In the genomic region with DNA sequence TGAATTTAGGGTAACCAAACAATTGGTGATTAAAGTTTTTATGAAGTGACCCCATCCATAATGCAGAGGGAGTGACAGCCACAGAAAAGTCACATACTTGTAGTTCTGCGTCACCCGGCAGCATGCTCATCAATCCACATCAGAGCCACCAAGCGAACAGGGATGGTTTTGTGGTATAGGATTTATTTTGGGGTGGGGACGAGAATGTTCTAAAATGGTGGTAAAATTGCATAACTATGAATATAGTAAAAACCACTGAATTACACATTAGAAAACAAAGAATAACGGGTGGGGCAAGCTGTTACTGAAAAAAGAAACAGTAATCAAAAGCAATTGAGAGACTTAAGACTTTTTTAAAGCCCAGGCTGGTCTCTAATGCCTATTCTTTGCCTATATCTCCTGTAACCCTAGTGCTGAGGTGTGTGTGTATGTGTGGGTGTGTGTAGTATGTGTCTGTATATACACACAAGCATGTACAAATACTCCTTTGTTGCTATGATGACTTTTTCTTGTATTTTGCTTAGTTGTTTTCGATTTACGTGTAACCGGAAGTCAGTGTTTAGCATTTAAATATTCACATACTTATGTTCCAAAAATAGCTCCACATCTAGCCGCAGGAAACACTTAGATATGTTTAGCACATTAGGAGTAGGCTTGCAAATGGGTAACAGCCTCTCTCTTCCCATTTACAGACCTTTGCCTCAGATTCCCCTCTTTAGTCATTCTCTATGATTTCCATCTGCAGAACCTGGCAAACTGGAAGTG, we compare ENCODE assay signal across 15 mouse cellular contexts.
"Had no signal": no experiment of that assay in that cellular context is flagged by ENCODE, and none has a peak within 500 bp of the region (broad histone marks: within the 10 kb centered on the region; RNA-seq: fewer than 3 reads in every experiment).

No protein-coding gene starts in this region.

- H3K27me3 ChIP-seq: limb, embryonic 12.5 days; liver, embryonic 13.5 days; lung, embryonic 15.5 days; midbrain, embryonic 12.5 days; neural tube, embryonic 15.5 days; stomach, embryonic 15.5 days had no signal

- H3K4me3 ChIP-seq: limb, embryonic 12.5 days; liver, embryonic 13.5 days; lung, embryonic 15.5 days; midbrain, embryonic 12.5 days; neural tube, embryonic 15.5 days; stomach, embryonic 15.5 days had no signal

- H3K27ac ChIP-seq: limb, embryonic 12.5 days; liver, embryonic 13.5 days; lung, embryonic 15.5 days; macrophage; midbrain, embryonic 12.5 days; neural tube, embryonic 15.5 days; stomach, embryonic 15.5 days had no signal

- H3K4me1 ChIP-seq: limb, embryonic 12.5 days; lung, embryonic 15.5 days; midbrain, embryonic 12.5 days; neural tube, embryonic 15.5 days; stomach, embryonic 15.5 days had no signal

- H3K9me3 ChIP-seq: limb, embryonic 12.5 days; liver, embryonic 13.5 days; lung, embryonic 15.5 days; midbrain, embryonic 12.5 days; neural tube, embryonic 15.5 days; stomach, embryonic 15.5 days had no signal

- DNase-seq: kidney, adult 9 months; kidney, postnatal 10 days; liver; liver, embryonic 13.5 days; liver, postnatal 0 days; lung, postnatal 14 days; thymus, adult 2 months; thymus, postnatal 25 days had no signal

- H3K4me2 ChIP-seq: limb, embryonic 12.5 days; liver, embryonic 13.5 days; lung, embryonic 15.5 days; midbrain, embryonic 12.5 days; neural tube, embryonic 15.5 days; stomach, embryonic 15.5 days had no signal

- H3K9ac ChIP-seq: limb, embryonic 12.5 days; liver, embryonic 13.5 days; liver, postnatal 0 days; lung, embryonic 15.5 days; midbrain, embryonic 12.5 days; neural tube, embryonic 15.5 days; stomach, embryonic 15.5 days had no signal

- ATAC-seq: liver, postnatal 0 days; midbrain, embryonic 16.5 days had no signal

- H3K36me3 ChIP-seq: limb, embryonic 12.5 days; liver, embryonic 13.5 days; lung, embryonic 15.5 days; midbrain, embryonic 12.5 days; neural tube, embryonic 15.5 days; stomach, embryonic 15.5 days had no signal
